Mouse (Mus musculus) MEL (cell line): ENCODE data around the gene Rps25. TPM values are rescaled to one million over a fixed set of nuclear protein-coding genes. Genes with fewer than 3 reads are reported as not detected.
A peak's percentile ranks its signal among the peaks of the same experiment; 100 is the strongest.

Experiments
- DNase-seq: peaks from one replicate; pipeline ENCODE4 v3.0.0; 2011; ENCODE audit warnings: low read depth, low spot score
- H3K27ac ChIP-seq: 2 replicates; pipeline ENCODE4 v1.5.1; 2012; ENCODE audit warnings: low read depth, mild to moderate bottlenecking, control low read depth, low read length, moderate library complexity; ENCODE audit not compliant: control insufficient read depth
- H3K27me3 ChIP-seq, 2 experiments: fragments of 150-350 bp in 1 of 2; sonication (generic) in 1 of 2; 2 replicates each; pipeline ENCODE4 v1.6.1; 2012; ENCODE audit warnings: low read length in 2 of 2, mild to moderate bottlenecking in 2 of 2, improper control_type of control experiment in 1 of 2, moderate library complexity in 1 of 2; ENCODE audit not compliant: insufficient read depth in 2 of 2, control insufficient read depth in 1 of 2
- H3K36me3 ChIP-seq, 2 experiments: 2 replicates each; pipeline ENCODE4 v1.6.1; 2012 to 2014; ENCODE audit warnings: low read length in 2 of 2, improper control_type of control experiment in 1 of 2, inconsistent platforms in 1 of 2, mild to moderate bottlenecking in 1 of 2; ENCODE audit not compliant: insufficient read depth in 2 of 2, control insufficient read depth in 1 of 2
- H3K4me1 ChIP-seq, 2 experiments: fragments of 150-350 bp in 1 of 2; sonication (generic) in 1 of 2; 2 replicates each; pipeline ENCODE4 v1.6.1; 2012; ENCODE audit warnings: low read length in 2 of 2, improper control_type of control experiment in 1 of 2, mild to moderate bottlenecking in 1 of 2; ENCODE audit not compliant: insufficient read depth in 2 of 2, control insufficient read depth in 1 of 2
- H3K4me3 ChIP-seq, 2 experiments: fragments of 150-350 bp in 1 of 2; sonication (generic) in 1 of 2; 2 replicates each; pipeline ENCODE4 v1.5.1; 2012; ENCODE audit warnings: low read depth in 2 of 2, low read length in 2 of 2, mild to moderate bottlenecking in 2 of 2, moderate library complexity in 2 of 2, control low read depth in 1 of 2, improper control_type of control experiment in 1 of 2; ENCODE audit not compliant: control insufficient read depth in 1 of 2, insufficient read depth in 1 of 2
- H3K79me2 ChIP-seq: 2 replicates; pipeline ENCODE4 v1.6.1; 2012; ENCODE audit warnings: mild to moderate bottlenecking, low read length, moderate library complexity; ENCODE audit not compliant: control insufficient read depth, poor library complexity, insufficient read depth
- H3K9ac ChIP-seq: 2 replicates; pipeline ENCODE4 v1.6.1; 2012; ENCODE audit warnings: low read depth, mild to moderate bottlenecking, control low read depth, low read length, moderate library complexity; ENCODE audit not compliant: control insufficient read depth, poor library complexity, severe bottlenecking
- H3K9me3 ChIP-seq: fragments of 150-350 bp; sonication (generic); replicated peaks from 2 replicates; pipeline ENCODE4 v1.6.1; 2012; ENCODE audit warnings: mild to moderate bottlenecking, low read length, improper control_type of control experiment, moderate library complexity; ENCODE audit not compliant: insufficient read depth
- CHD1 ChIP-seq: IDR thresholded peaks from 2 replicates; pipeline ENCODE4 v1.6.1; 2012; ENCODE audit warnings: low read depth, mild to moderate bottlenecking, inconsistent platforms, low read length, improper control_type of control experiment
- CHD2 ChIP-seq: IDR thresholded peaks from 2 replicates; pipeline ENCODE4 v1.6.1; 2011; ENCODE audit warnings: low read length, improper control_type of control experiment
- E2F4 ChIP-seq: IDR thresholded peaks from 2 replicates; pipeline ENCODE4 v1.6.1; 2011; ENCODE audit warnings: low read depth, low read length, improper control_type of control experiment, borderline replicate concordance
- ETS1 ChIP-seq: IDR thresholded peaks from 2 replicates; pipeline ENCODE4 v1.6.1; 2012; ENCODE audit warnings: low read depth, mild to moderate bottlenecking, inconsistent platforms, low read length, improper control_type of control experiment, moderate library complexity
- GATA1 ChIP-seq: IDR thresholded peaks from 2 replicates; pipeline ENCODE4 v1.6.1; 2011; ENCODE audit warnings: low read depth, low read length, improper control_type of control experiment
- JUND ChIP-seq: IDR thresholded peaks from 2 replicates; pipeline ENCODE4 v1.6.1; 2011; ENCODE audit warnings: low read depth, mild to moderate bottlenecking, improper control_type of control experiment, low read length
- MAX ChIP-seq: IDR thresholded peaks from 2 replicates; pipeline ENCODE4 v1.6.1; 2011; ENCODE audit warnings: low read length, improper control_type of control experiment
- MAZ ChIP-seq: IDR thresholded peaks from 2 replicates; pipeline ENCODE4 v1.6.1; 2012; ENCODE audit warnings: low read depth, mild to moderate bottlenecking, inconsistent platforms, low read length, improper control_type of control experiment
- MXI1 ChIP-seq: IDR thresholded peaks from 2 replicates; pipeline ENCODE4 v1.6.1; 2011; ENCODE audit warnings: mild to moderate bottlenecking, low read depth, low read length, improper control_type of control experiment
- MYB ChIP-seq: IDR thresholded peaks from 2 replicates; pipeline ENCODE4 v1.6.1; 2011; ENCODE audit warnings: mild to moderate bottlenecking, low read depth, low read length, improper control_type of control experiment
- NELFE ChIP-seq: IDR thresholded peaks from 2 replicates; pipeline ENCODE4 v1.6.1; 2011; ENCODE audit warnings: low read depth, low read length, improper control_type of control experiment
- POLR2A ChIP-seq, 2 experiments: IDR thresholded peaks; 2 replicates each; pipeline ENCODE4 v1.6.1; 2011 to 2012; ENCODE audit warnings: low read length in 2 of 2, mild to moderate bottlenecking in 2 of 2, control low read depth in 1 of 2, improper control_type of control experiment in 1 of 2, low read depth in 1 of 2, moderate library complexity in 1 of 2; ENCODE audit not compliant: control insufficient read depth in 1 of 2, insufficient read depth in 1 of 2, poor library complexity in 1 of 2
- POLR2AphosphoS5 ChIP-seq: IDR thresholded peaks from 2 replicates; pipeline ENCODE4 v1.6.1; 2012; ENCODE audit warnings: low read depth, borderline replicate concordance, mild to moderate bottlenecking, inconsistent platforms, low read length, moderate library complexity, mixed read lengths
- SIN3A ChIP-seq: IDR thresholded peaks from 2 replicates; pipeline ENCODE4 v1.6.1; 2012; ENCODE audit warnings: low read length, improper control_type of control experiment, inconsistent platforms
- USF1 ChIP-seq: IDR thresholded peaks from 2 replicates; pipeline ENCODE4 v1.6.1; 2014; ENCODE audit warnings: low read depth, mild to moderate bottlenecking, inconsistent platforms, low read length, improper control_type of control experiment, moderate library complexity
- USF2 ChIP-seq, 2 experiments: IDR thresholded peaks; 2 replicates each; pipeline ENCODE4 v1.6.1; 2011 to 2012; ENCODE audit warnings: improper control_type of control experiment in 2 of 2, low read length in 2 of 2, borderline replicate concordance in 1 of 2, inconsistent platforms in 1 of 2, low read depth in 1 of 2, mild to moderate bottlenecking in 1 of 2; ENCODE audit not compliant: insufficient read depth in 1 of 2
- ZMIZ1 ChIP-seq: IDR thresholded peaks from 2 replicates; pipeline ENCODE4 v1.6.1; 2012; ENCODE audit warnings: low read depth, mild to moderate bottlenecking, inconsistent platforms, low read length, improper control_type of control experiment, moderate library complexity
- ZNF384 ChIP-seq: IDR thresholded peaks from 2 replicates; pipeline ENCODE4 v1.6.1; 2012; ENCODE audit warnings: low read depth, mild to moderate bottlenecking, inconsistent platforms, low read length, improper control_type of control experiment
- polyA plus RNA-seq, 2 experiments: library from polyadenylated mRNA; stranded (reverse) in 1 of 2; unstranded in 1 of 2; fragments of >175 nt in 1 of 2; fragments of >200 nt in 1 of 2; gene quantifications; 2 replicates each; pipeline versions ENCODE4 v1.2.1 to v1.2.4; 2012; ENCODE audit warnings: low replicate concordance in 2 of 2, low read depth in 1 of 2; ENCODE audit not compliant: insufficient read length in 2 of 2, insufficient read depth in 1 of 2, missing spikeins in 1 of 2
- total RNA-seq: library from RNA; depleted of rRNA; stranded (reverse); fragments of 300-350 nt; gene quantifications from 2 replicates; pipeline ENCODE4 v1.2.3, GENCODE M21; 2012

Gene Rps25
- total and polyA plus RNA-seq, 3 experiments, result 2,743 to 3,114 TPM; not detected in 1

DNA sequence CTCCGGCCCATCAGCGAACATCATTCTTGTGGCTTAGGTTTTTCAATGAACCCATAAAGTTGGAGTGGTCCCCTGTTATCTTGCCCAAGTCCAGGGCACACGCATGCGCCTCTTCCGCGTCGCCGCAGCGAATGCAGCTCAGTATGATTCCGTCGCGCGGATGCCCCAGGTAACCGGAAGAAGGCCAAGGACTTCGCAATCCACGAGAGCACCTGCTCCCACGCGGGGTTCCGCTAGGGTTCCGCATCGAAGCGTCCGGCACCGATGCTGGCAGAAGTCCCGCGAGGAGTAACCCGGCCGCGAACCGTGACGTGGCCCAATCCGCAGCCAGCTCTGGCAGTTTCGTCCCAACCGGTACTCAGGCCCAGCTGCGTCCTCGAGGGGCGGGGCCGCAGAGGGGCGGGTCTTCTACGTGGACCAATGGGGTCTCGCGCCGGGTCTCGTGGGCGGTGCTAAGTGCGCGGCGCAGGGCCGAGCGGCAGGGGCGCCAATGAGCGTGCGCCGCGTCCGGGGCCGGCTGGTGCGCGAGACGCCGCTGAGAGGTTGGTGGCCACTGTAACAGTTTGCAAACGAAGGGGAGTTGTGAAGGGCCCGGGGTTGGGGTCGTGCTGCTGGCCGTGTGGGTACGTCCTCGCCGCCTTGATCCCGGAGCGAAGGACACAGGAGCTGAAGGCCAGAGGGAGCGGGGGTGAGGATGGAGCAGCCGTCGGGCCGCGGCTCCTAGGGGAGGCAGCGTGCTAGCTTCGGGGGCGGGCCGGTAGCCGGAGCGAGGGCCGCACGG lies 27.7 kb upstream of the Rps25 start, which contains the start of gene Hyou1 (continued):
- TF ChIP-seq CHD1 (no peak), MAZ (no peak; the same call in 1 of the 2 replicates), E2F4 (no peak), GATA1 (peak; percentile 60; the same call in 1 of the 2 replicates), JUND (no peak), MAX (peak; percentile 94), ZNF384 (no peak), POLR2A (IDR thresholded peaks at IDR 0.05; ENCODE audit: control insufficient read depth in 1 of 2, insufficient read depth in 1 of 2, low read depth in 1 of 2, low read length in 2 of 2, poor library complexity in 1 of 2) (peak; percentile 67 to 94), MXI1 (peak; percentile 78), ZMIZ1 (0 out of 2 replicates have a peak, but pooled peaks have one; percentile 19), ETS1 (peak; percentile 22; the same call in 1 of the 2 replicates), CHD2 (peak; percentile 90), POLR2AphosphoS5 (no peak), USF1 (peak; percentile 65), NELFE (peak; percentile 89), SIN3A (peak; percentile 90)

DNA sequence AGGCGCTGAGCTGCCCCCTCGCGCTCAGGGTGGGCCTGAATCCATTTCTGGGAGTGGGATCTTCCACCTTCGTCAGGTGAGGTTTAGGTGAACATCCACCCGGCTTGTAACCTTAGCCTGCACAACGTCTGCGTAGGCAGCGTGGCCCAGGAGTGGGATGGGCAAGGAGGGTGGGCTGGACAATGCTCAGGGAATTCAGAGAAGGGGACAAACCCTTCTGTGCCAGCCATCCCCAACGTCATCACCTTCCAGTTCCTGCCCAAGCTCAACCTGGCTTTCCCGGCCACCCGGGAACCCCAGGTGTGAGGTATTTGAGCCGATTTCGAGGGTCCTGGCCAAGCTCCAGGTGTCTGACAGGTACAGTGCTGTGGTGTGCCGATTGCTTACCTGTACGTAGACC lies 27.1 kb upstream of the Rps25 start:
- Histone ChIP-seq H3K4me1 (peaks cover 0 to 9% of the 10 kb centered on the region in 2 experiments; a peak in 3 of 4 replicates), H3K4me3 (peak overlapping the region; percentile 81 to 96), H3K36me3 (peaks cover 9 to 10% of the 10 kb centered on the region in 2 experiments), H3K9ac (peak overlapping the region; percentile 94), H3K27ac (peak overlapping the region; percentile 58), H3K9me3 (no peaks in the 10 kb centered on the region), H3K79me2 (peaks cover 26% of the 10 kb centered on the region), H3K27me3 (no peaks in the 10 kb centered on the region)
- no peak for DNase-seq
- TF ChIP-seq USF2 (IDR thresholded peaks at IDR 0.05; ENCODE audit: borderline replicate concordance in 1 of 2, insufficient read depth in 1 of 2, low read depth in 1 of 2, low read length in 2 of 2), result no peak
- peak; percentile 8; the same call in 1 of the 2 replicates for TF ChIP-seq SIN3A
- no peak for TF ChIP-seq MYB
